Mouse (Mus musculus): ENCODE results near the gene Snrpd3. TPM values are rescaled to one million over a fixed set of nuclear protein-coding genes. Genes with fewer than 3 reads are reported as not detected.

The Snrpd3 gene
- 109 TPM for total RNA-seq (2023)

DNA sequence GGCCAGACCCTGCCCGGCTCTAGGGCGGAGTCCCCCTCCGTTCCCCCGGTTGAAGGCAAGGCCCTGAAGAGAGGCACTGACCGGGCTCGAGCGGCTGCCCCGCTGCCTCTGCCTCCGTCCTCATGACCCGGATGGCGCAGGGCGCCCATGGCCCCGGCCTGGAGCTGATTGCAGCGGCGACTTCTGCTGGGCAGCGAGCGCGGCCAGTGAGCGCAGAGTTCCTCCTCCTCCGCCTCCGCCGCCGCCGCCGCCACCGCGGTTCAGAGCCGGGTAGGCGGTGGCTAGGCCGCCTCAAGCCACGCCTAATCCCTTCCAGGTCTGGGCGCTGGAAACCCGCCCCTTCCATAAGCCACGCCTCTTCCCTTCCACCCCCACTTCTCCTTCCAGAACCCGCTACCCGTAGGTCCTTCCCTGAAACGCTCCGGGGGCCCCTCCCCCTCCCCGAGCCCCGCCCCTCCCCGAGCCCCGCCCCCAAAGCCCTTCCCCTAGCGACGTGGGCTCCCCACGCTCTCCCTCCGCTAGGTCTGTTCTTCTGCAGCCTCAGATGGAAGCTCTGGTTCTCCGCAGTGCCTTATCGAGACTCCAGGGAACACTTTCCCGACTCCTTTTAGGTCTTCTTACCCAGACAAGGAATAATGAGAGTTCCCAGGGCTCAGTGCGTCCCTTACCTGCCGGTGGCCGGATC, at the start of gene Snrpd3:
Gene Snrpd3 (plus strand): TSS at position 479 of the 685 bp plus-strand sequence.

GRCm38 (mm10) chr10:75517758-75518143, 400 bp downstream of the Snrpd3 start, which contains the start of gene Gucd1:
TSS of gene Gucd1 (minus strand) at chr10:75517972.

DNA sequence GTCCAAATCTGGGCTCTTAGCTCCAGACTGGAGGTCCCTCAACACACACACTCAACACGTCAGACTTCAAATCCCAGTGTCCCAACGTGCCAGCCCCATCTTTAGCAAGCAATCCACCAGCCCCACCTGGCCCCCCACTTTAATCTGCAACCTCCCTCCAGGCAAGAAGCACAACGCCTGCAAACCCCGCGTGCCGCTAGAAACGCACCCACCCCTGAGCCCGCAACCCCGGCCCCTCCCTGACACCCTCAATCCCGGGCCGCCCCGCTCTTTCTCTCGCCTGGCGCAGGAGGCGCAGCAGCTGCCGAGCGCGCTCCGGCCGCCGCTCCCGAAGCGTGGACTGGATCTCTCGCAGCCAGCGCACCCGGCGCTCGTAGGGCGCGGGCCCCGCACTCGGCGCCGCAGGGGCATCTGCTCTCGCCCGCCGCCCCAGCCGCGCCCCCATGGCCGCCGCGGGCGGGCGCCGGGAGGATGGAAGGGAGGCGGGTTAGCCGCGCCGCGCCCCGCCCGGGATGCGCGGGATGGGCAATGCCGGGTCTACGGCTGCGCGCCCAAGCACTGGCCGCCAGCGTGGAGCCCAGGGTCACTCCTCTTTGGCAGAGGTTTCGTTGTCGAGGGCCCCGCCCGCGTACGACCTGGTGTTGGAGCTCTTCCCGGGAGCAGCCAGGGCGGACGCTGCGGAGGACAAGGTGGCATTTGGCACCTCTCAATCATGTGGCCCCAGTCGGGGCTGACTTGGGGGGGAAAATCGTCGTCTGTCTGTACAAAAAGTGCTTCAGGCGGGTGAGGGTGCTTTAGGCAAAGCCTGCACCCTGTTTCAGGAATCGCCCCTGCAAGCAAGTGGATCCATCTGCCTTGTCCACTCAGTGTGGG, 42.6 kb downstream of the Snrpd3 start, which contains the start of gene Lrrc75b:
Gene Lrrc75b (minus strand): TSS at position 655 of the 873 bp plus-strand sequence.

DNA sequence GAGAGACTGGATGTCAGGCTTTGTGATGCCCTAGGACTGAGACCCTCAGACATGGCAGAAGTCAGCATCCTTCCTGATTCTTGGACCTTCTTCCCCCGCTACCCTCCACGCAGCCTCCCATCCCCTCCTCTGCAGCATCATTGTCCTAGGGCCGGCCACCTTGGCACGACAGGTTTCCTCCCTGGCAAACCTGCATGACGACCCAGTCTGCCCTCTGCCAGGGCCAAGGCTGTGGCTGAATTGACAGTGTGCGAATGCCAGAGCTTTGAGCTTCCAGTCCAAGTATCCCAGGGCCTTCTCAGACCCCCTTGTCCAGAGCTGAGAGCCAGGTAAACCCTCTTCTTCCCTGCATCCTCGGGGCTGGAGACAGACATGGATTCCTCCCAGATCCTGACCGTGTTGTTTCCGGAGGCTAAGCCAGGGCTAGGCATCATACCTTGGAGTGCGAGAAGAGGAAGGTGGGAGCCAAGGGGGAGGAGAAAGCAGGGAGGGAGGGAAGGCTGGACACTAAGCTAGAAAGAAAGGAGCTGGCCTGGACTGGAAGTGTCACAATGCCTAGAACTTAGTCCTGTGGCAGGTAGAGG, 43.8 kb downstream of the Snrpd3 start, which contains the start of gene Ggt1:
Gene Ggt1 (plus strand): TSS at position 534 of the 584 bp plus-strand sequence.

Other genes starting within 250 kb of the Snrpd3 start
- 8.7 TPM for gene Adora2a, start 200.7 kb upstream of the Snrpd3 start, total RNA-seq (2023)
- 0.31 TPM for gene Upb1, start 116.4 kb upstream of the Snrpd3 start, total RNA-seq (2023)
- 60.6 TPM for gene Gucd1, start 421 bp downstream of the Snrpd3 start, total RNA-seq (2023)
- 23.7 TPM for gene Lrrc75b, start 42.8 kb downstream of the Snrpd3 start, total RNA-seq (2023)
- gene Ggt1, start 44.1 kb downstream of the Snrpd3 start, total RNA-seq (2023), result 81.7 TPM
- gene Ggt5, start 71.8 kb downstream of the Snrpd3 start, total RNA-seq (2023), result 20.3 TPM
- 4.2 TPM for gene Susd2, start 126.5 kb downstream of the Snrpd3 start, total RNA-seq (2023)
- gene Cabin1, start 246.8 kb downstream of the Snrpd3 start, total RNA-seq (2023), result 129 TPM